Mouse (Mus musculus) large intestine, adult 2 months (tissue): Measurements from ENCODE around the gene Ppil1. TPM values are rescaled to one million over a fixed set of nuclear protein-coding genes. Genes with fewer than 3 reads are reported as not detected.
"Not testable (repeated sequence)": the region's sequence is repeated elsewhere in the genome, so short reads cannot be mapped to it uniquely, and the experiment has no call there.

ENCODE experiments used
- DNase-seq: peaks from one replicate; pipeline ENCODE4 v3.0.0-alpha.2; 2012; ENCODE audit warnings: low read depth, low spot score
- WGBS: fragments of 180-500 bp; shearing (Covaris S2); methylation state at CpG from one replicate; pipeline ENCODE4 v1.1.7; 2018; 5-methylcytosine and 5-hydroxymethylcytosine counted together
- polyA plus RNA-seq: library from polyadenylated mRNA; depleted of rRNA; stranded (reverse); fragments of >200 nt; gene quantifications from 2 replicates; pipeline ENCODE4 v1.2.3, GENCODE M21; 2012

Ppil1 gene
- polyA plus RNA-seq, 1 experiment: 37.7 TPM

DNA sequence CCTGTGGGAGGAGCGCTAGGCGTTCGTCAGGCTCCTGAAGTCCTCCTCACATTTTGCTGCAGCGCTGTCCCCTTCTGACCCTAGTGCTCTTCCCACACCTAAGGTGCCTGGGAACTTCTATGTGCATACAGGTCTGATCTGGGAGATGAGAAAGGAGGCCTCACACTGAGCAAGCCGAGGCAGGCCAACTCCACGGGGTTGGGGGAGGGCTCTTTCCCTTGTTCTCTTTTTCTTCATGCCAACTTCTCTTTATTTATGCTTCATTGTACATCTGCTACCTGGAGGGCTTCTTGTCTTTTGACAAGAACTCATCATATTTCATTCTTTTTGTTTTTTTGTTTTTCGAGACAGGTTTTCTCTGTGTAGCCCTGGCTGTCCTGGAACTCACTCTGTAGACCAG is 27.8 kb upstream of the Ppil1 start:
- 89% methylated on average over 7 of the region's 7 CpGs for WGBS

DNA sequence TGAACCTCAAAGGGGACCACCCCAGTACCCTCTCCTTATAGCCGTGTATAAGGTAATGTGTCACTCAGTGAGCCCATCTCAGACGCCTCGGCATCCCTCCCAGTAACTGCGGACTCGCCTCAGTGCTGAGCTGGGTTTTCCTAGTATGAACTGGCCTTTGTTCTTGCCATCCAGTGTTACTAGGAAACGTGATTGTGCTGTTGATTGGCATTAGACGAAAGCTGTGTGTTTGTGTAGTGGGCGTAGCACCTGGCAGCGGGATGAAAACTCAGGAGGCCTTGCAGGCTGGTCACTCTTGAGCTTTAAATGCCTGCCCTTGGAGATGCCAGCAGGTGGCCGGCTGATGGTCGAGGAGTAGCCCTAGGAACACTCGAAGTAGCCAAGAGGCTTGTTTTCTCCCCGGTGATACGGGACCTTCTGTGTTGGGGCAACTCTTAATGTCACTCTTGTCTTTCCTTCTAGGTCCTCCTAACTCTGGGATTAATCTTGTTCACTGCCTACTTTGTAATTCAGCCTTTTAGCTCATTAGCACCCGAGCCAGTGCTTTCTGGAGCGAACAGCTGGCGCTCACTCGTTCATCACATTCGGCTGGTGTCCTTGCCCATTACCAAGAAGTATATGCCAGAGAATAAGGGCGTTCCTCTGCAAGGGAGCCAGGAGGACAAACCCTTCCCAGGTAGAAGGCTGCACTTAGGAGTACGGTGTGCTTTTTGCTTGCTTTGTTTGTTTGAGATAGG is 18.4 kb upstream of the Ppil1 start:
- DNase-seq: no peak
- WGBS: 55% methylated on average over 21 of the region's 21 CpGs

More for the DNA sequence above, 27.8 kb upstream of the Ppil1 start:
- DNase-seq: no peak

- 80% methylated on average over 5 of the region's 5 CpGs for WGBS
- no peak for DNase-seq
These were observed 17.6 kb upstream of the Ppil1 start for GRCm38 (mm10) chr17:29281541-29281940.

DNA sequence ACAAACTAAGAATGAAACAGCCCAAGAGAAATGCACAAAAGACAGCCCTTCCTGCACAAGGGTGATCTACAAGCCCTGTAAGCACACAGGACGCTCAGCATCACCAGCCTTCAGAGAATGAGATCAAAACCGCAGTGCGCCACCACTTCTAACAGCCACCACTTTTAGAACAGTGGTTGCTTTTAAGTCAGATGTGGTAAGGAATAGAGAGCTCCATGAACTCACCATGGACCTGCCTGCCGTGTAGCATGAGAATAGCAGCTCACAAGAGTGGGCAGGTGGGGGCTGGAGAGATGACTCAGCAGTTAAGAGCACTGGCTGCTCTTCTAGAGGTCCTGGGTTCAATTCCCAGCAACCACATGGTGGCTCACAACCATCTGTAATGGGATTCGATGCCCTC is 16.4 kb upstream of the Ppil1 start:
- WGBS: 97% methylated on average over 5 of the region's 5 CpGs
- DNase-seq: no peak

GRCm38 (mm10) chr17:29273889-29274288 is 9.9 kb upstream of the Ppil1 start:
- 46% methylated on average over 11 of the region's 11 CpGs for WGBS
- DNase-seq: no peak

DNA sequence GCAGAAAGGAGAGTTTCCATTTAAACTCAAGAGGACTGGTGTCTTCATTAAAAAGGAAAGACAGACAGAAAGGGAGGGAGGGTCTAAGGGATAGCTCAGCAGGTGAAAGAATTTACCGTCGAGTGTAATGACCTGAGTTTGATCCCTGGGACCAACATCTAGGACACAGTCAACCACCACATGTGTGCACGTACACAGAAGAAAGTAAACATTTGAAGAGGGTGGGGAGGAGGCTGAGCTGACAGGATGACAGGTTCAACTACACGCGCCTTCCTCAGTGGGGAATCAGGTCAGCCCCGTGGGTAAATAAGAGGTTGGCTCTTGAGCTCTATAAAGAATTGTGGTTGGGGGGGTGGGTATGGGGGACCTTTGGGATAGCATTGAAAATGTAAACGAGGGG is 9.2 kb upstream of the Ppil1 start:
- 52% methylated on average over 7 of the region's 7 CpGs for WGBS
- no peak for DNase-seq

GRCm38 (mm10) chr17:29270148-29270698 is 6.2 kb upstream of the Ppil1 start:
- DNase-seq: no peak
- WGBS: 61% methylated on average over 9 of the region's 9 CpGs

DNA sequence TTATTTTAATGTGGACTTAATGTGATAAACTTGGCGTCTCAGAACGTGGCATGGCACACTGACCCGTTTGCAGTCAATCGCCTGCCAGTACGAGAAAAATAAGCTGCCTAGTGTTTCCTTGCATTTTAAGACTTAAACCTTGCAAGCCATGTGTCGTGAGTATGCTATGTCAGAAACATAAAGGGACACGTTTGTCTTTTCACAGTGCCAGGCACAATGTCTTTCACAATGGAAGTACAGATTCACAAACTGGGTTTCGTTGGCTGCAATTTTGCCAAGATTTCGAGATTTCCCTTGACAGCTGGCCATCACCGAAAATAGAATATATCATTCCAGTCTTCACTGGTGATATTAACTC is 5.3 kb upstream of the Ppil1 start:
- WGBS: 7% methylated on average over 10 of the region's 10 CpGs
- DNase-seq: no peak

- under 1% methylated on average over 51 of the region's 63 CpGs for WGBS
- no peak for DNase-seq
These were observed 4.8 kb upstream of the Ppil1 start, which contains the start of gene BC004004 for GRCm38 (mm10) chr17:29268682-29269348. Gene BC004004 (plus strand): TSS chr17:29268788.

- 27% methylated on average over 6 of the region's 6 CpGs for WGBS
- peak; percentile 73 for DNase-seq
These were observed 4.1 kb upstream of the Ppil1 start for GRCm38 (mm10) chr17:29267931-29268681.

DNA sequence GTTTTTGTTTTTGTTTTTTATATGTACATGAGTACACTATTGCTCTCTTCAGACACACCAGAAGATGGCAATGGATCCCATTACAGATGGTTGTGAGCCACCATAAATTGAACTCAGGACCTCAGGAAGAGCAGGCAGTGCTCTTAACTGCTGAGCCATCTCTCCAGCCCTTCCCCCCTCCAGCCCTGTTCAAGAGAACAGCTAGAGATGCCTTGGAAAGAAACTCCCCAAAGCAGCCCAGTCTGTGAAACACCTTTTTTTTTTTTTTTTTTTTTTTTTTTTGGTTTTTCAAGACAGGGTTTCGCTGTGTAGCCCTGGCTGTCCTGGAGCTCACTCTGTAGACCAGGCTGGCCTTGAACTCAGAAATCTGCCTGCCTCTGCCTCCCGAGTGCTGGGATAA is 3.1 kb upstream of the Ppil1 start:
- WGBS: 92% methylated on average over 2 of the region's 2 CpGs
- DNase-seq: not testable (repeated sequence)

DNA sequence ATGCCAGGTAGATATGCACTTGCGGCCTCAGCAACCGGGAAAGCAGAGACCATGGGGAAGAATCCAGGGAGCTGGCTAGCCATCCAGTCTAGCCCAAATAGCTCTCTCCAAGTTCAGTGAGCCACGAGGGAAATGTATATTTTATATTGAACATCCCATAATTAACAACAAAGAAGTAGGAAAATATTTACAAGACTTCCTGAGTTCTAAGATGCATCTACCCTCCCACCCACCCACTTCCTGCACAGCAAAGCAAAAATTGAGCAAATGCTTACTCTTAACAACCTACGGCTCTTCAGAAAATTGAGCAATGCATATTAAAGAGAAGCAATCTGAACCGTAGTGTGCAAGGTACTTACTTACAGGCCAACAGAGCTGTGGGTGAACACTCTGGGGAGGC is 774 bp upstream of the Ppil1 start:
- no peak for DNase-seq
- 62% methylated on average over 5 of the region's 5 CpGs for WGBS

GRCm38 (mm10) chr17:29263417-29263816 is 569 bp downstream of the Ppil1 start:
- 0% methylated on average over 14 of the region's 14 CpGs for WGBS
- DNase-seq: no peak

GRCm38 (mm10) chr17:29262259-29262649 is 1.7 kb downstream of the Ppil1 start:
- WGBS: 18% methylated on average over 2 of the region's 2 CpGs
- DNase-seq: no peak

DNA sequence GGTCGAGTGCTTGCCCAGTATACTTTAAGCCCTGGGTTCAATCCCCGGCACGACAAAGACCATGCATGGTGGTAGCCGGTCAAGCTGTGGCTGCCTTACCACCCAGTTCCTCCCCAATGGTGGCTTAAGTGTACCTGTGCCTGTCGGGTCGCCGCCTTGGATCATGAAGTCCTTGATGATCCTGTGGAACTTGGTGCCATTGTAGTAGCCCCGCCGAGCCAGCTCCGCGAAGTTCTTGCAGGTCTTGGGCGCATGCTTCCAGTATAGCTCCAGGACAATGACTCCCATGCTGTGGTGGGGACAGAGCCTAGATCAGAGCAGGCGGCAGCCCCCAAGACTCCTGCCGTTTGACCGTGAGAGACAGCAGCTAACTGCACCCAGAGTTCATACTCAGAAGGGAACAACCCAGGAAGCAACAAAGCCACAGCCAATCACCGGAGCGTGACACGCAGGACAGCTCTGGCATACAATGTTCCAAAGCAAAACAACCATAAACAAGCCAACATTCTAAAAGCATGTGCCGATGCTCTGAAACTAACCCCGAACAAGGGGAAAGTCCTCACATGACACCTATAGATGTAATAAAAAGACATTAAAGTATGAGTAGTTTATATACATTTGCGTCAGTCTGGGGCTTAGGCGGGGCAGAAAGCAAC is 2.3 kb downstream of the Ppil1 start:
- WGBS: 63% methylated on average over 22 of the region's 22 CpGs
- no peak for DNase-seq

GRCm38 (mm10) chr17:29260501-29260900 is 3.5 kb downstream of the Ppil1 start:
- WGBS: 89% methylated on average over 15 of the region's 15 CpGs
- DNase-seq: no peak

GRCm38 (mm10) chr17:29259489-29259888 is 4.5 kb downstream of the Ppil1 start:
- DNase-seq: no peak
- WGBS: 1% methylated on average over 3 of the region's 3 CpGs

DNA sequence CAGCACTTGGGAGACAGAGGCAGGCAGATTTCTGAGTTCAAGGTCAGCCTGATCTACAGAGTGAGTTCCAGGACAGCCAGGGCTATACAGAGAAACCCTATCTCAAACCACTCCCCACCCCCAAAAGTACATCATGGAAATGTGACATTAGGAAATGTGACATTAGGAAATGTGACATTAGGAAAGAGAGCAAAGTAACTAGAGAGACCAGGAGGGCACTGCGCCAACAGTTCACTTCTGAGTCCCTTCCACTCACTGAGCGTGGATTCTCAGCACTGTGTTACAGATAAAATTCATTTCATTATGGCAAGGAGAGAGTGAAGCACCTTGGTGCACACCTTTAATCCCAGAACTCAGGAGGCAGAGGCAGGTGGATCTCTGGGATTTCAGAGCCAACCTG is 5.1 kb downstream of the Ppil1 start:
- DNase-seq: no peak

GRCm38 (mm10) chr17:29258025-29258558 is 5.9 kb downstream of the Ppil1 start:
- 67% methylated on average over 10 of the region's 10 CpGs for WGBS
- DNase-seq: no peak

More for the DNA sequence above, 5.1 kb downstream of the Ppil1 start:
- 94% methylated on average over 2 of the region's 2 CpGs for WGBS
